Mouse (Mus musculus): Measurements from ENCODE around the gene Gm5065. TPM values are rescaled to one million over a fixed set of nuclear protein-coding genes. Genes with fewer than 3 reads are reported as not detected.

Gene Gm5065
- not detected in 2 replicates for polyA plus RNA-seq (2015; fragmentation: Nextera tagmentation; extraction: Ambion mirVana)

GRCm38 (mm10) chr7:5350237-5350636, at the start of gene Gm5065:
Gm5065 (plus strand) TSS chr7:5350537.
- H3K4me2 ChIP-seq (ENCODE audit: low read depth, low read length) = no peak within 1 kb of the TSS
- no peak within 1 kb of the TSS for H3K27ac ChIP-seq (ENCODE audit: low read depth)
- WGBS (ENCODE audit: insufficient replicate concordance) = 61% methylated on average over 1 of the region's 1 CpGs
- ATAC-seq (no peak), DNase-seq (no peak)
- H3K9me3 ChIP-seq (ENCODE audit: low read length) = no peaks in the 10 kb centered on the region
- H3K9ac ChIP-seq (replicated peaks) = no peak within 1 kb of the TSS
- H3K4me3 ChIP-seq (ENCODE audit: low read depth, low read length) = no peak within 1 kb of the TSS
- TF ChIP-seq EP300 (IDR thresholded peaks at IDR 0.05; ENCODE audit: low read depth) (no peak), CTCF (IDR thresholded peaks at IDR 0.05; ENCODE audit: low read depth) (no peak)
- no peaks in the 10 kb centered on the region for H3K36me3 ChIP-seq (replicated peaks; ENCODE audit: insufficient read depth, low read length)
- H3K27me3 ChIP-seq (ENCODE audit: insufficient read depth, low read length) = no peaks in the 10 kb centered on the region
- no peaks in the 10 kb centered on the region for H3K4me1 ChIP-seq (ENCODE audit: insufficient read depth)

- no peaks in the 10 kb centered on the region for H3K36me3 ChIP-seq (replicated peaks; ENCODE audit: insufficient read depth, low read length)
- 74% methylated on average over 1 of the region's 1 CpGs for WGBS (ENCODE audit: insufficient replicate concordance)
- H3K27me3 ChIP-seq (ENCODE audit: insufficient read depth, low read length) = no peaks in the 10 kb centered on the region
- no peak overlapping the region for H3K4me3 ChIP-seq (ENCODE audit: low read depth, low read length)
- no peak overlapping the region for H3K27ac ChIP-seq (ENCODE audit: low read depth)
- H3K9me3 ChIP-seq (ENCODE audit: low read length) = no peaks in the 10 kb centered on the region
- H3K4me2 ChIP-seq (ENCODE audit: low read depth, low read length) = no peak overlapping the region
- H3K9ac ChIP-seq (replicated peaks) = no peak overlapping the region
- TF ChIP-seq EP300 (IDR thresholded peaks at IDR 0.05; ENCODE audit: low read depth) (no peak), CTCF (IDR thresholded peaks at IDR 0.05; ENCODE audit: low read depth) (no peak)
- DNase-seq (no peak), ATAC-seq (no peak)
- no peaks in the 10 kb centered on the region for H3K4me1 ChIP-seq (ENCODE audit: insufficient read depth)
Measured at GRCm38 (mm10) chr7:5327511-5327910, 22.8 kb upstream of the Gm5065 start.

- TF ChIP-seq CTCF (IDR thresholded peaks at IDR 0.05; ENCODE audit: low read depth) = no peak
- no peak for TF ChIP-seq EP300 (IDR thresholded peaks at IDR 0.05; ENCODE audit: low read depth)
- ATAC-seq = no peak
- Histone ChIP-seq H3K27me3 (ENCODE audit: insufficient read depth, low read length) (no peaks in the 10 kb centered on the region), H3K4me3 (ENCODE audit: low read depth, low read length) (no peak within 1 kb of the TSS), H3K27ac (ENCODE audit: low read depth) (no peak within 1 kb of the TSS), H3K36me3 (replicated peaks; ENCODE audit: insufficient read depth, low read length) (no peaks in the 10 kb centered on the region), H3K4me1 (ENCODE audit: insufficient read depth) (no peaks in the 10 kb centered on the region), H3K4me2 (ENCODE audit: low read depth, low read length) (no peak within 1 kb of the TSS), H3K9ac (replicated peaks) (no peak within 1 kb of the TSS), H3K9me3 (ENCODE audit: low read length) (no peaks in the 10 kb centered on the region; the same call in 1 of the 2 replicates)
- 67% methylated on average over 4 of the region's 4 CpGs for WGBS (ENCODE audit: insufficient replicate concordance)
- no peak for DNase-seq
Measured at GRCm38 (mm10) chr7:5350935-5351334, 598 bp downstream of the Gm5065 start, which contains the start of gene Nlrp2. Nlrp2 (minus strand) TSS chr7:5351035.

- no peaks in the 10 kb centered on the region for H3K4me1 ChIP-seq (ENCODE audit: insufficient read depth)
- H3K4me3 ChIP-seq (ENCODE audit: low read depth, low read length) = no peak overlapping the region
- no peak for TF ChIP-seq EP300 (IDR thresholded peaks at IDR 0.05; ENCODE audit: low read depth)
- TF ChIP-seq CTCF (IDR thresholded peaks at IDR 0.05; ENCODE audit: low read depth) = no peak
- DNase-seq (no peak), ATAC-seq (no peak)
- no peaks in the 10 kb centered on the region for H3K27me3 ChIP-seq (ENCODE audit: insufficient read depth, low read length)
- no peak overlapping the region for H3K27ac ChIP-seq (ENCODE audit: low read depth)
- peaks cover 4% of the 10 kb centered on the region; the same call in 1 of the 2 replicates for H3K9me3 ChIP-seq (ENCODE audit: low read length)
- WGBS (ENCODE audit: insufficient replicate concordance) = 88% methylated on average over 5 of the region's 5 CpGs
- H3K36me3 ChIP-seq (replicated peaks; ENCODE audit: insufficient read depth, low read length) = no peaks in the 10 kb centered on the region
- H3K4me2 ChIP-seq (ENCODE audit: low read depth, low read length) = no peak overlapping the region
- H3K9ac ChIP-seq (replicated peaks) = no peak overlapping the region
Measured at GRCm38 (mm10) chr7:5363599-5363998, 13.3 kb downstream of the Gm5065 start.

GRCm38 (mm10) chr7:5366724-5367123, 16.4 kb downstream of the Gm5065 start:
- no peaks in the 10 kb centered on the region for H3K36me3 ChIP-seq (replicated peaks; ENCODE audit: insufficient read depth, low read length)
- H3K4me1 ChIP-seq (ENCODE audit: insufficient read depth) = no peaks in the 10 kb centered on the region
- no peaks in the 10 kb centered on the region; the same call in 1 of the 2 replicates for H3K9me3 ChIP-seq (ENCODE audit: low read length)
- no peak overlapping the region for H3K4me2 ChIP-seq (ENCODE audit: low read depth, low read length)
- no peak for ATAC-seq
- no peaks in the 10 kb centered on the region for H3K27me3 ChIP-seq (ENCODE audit: insufficient read depth, low read length)
- H3K27ac ChIP-seq (ENCODE audit: low read depth) = no peak overlapping the region
- 65% methylated on average over 2 of the region's 2 CpGs for WGBS (ENCODE audit: insufficient replicate concordance)
- H3K9ac ChIP-seq (replicated peaks) = no peak overlapping the region
- TF ChIP-seq CTCF (IDR thresholded peaks at IDR 0.05; ENCODE audit: low read depth) (no peak), EP300 (IDR thresholded peaks at IDR 0.05; ENCODE audit: low read depth) (no peak)
- H3K4me3 ChIP-seq (ENCODE audit: low read depth, low read length) = no peak overlapping the region
- no peak for DNase-seq

GRCm38 (mm10) chr7:5406201-5406600, 55.9 kb downstream of the Gm5065 start:
- H3K36me3 ChIP-seq (replicated peaks; ENCODE audit: insufficient read depth, low read length) = no peaks in the 10 kb centered on the region
- H3K4me3 ChIP-seq (ENCODE audit: low read depth, low read length) = no peak overlapping the region
- H3K4me1 ChIP-seq (ENCODE audit: insufficient read depth) = no peaks in the 10 kb centered on the region
- TF ChIP-seq EP300 (IDR thresholded peaks at IDR 0.05; ENCODE audit: low read depth) (no peak), CTCF (IDR thresholded peaks at IDR 0.05; ENCODE audit: low read depth) (no peak)
- H3K27me3 ChIP-seq (ENCODE audit: insufficient read depth, low read length) = no peaks in the 10 kb centered on the region
- no peak overlapping the region for H3K4me2 ChIP-seq (ENCODE audit: low read depth, low read length)
- no peak overlapping the region for H3K27ac ChIP-seq (ENCODE audit: low read depth)
- DNase-seq = no peak
- no peak for ATAC-seq
- no peak overlapping the region for H3K9ac ChIP-seq (replicated peaks)
- no peaks in the 10 kb centered on the region; the same call in 1 of the 2 replicates for H3K9me3 ChIP-seq (ENCODE audit: low read length)
- 22% methylated on average over 2 of the region's 2 CpGs for WGBS (ENCODE audit: insufficient replicate concordance)

Other genes starting within 250 kb of the Gm5065 start
- gene Rfpl4, start 233.6 kb upstream of the Gm5065 start, polyA plus RNA-seq (2015; fragmentation: Nextera tagmentation; extraction: Ambion mirVana) = not detected in 2 replicates
- 0.42 and 0.78 TPM in 2 replicates for gene Rasl2-9, start 224.6 kb upstream of the Gm5065 start, polyA plus RNA-seq (2015; fragmentation: Nextera tagmentation; extraction: Ambion mirVana)
- gene Vmn1r55, start 200.9 kb upstream of the Gm5065 start, polyA plus RNA-seq (2015; fragmentation: Nextera tagmentation; extraction: Ambion mirVana) = not detected in 2 replicates
- not detected in 2 replicates for gene Vmn1r56, start 153.8 kb upstream of the Gm5065 start, polyA plus RNA-seq (2015; fragmentation: Nextera tagmentation; extraction: Ambion mirVana)
- gene Vmn1r57, start 132.0 kb upstream of the Gm5065 start, polyA plus RNA-seq (2015; fragmentation: Nextera tagmentation; extraction: Ambion mirVana) = not detected in 2 replicates
- gene Nlrp2, start 498 bp downstream of the Gm5065 start, polyA plus RNA-seq (2015; fragmentation: Nextera tagmentation; extraction: Ambion mirVana) = not detected in 2 replicates
- not detected in 2 replicates for gene Vmn1r58, start 62.9 kb downstream of the Gm5065 start, polyA plus RNA-seq (2015; fragmentation: Nextera tagmentation; extraction: Ambion mirVana)
- not detected in 2 replicates for gene Vmn1r59, start 106.2 kb downstream of the Gm5065 start, polyA plus RNA-seq (2015; fragmentation: Nextera tagmentation; extraction: Ambion mirVana)
- gene Vmn2r28, start 143.4 kb downstream of the Gm5065 start, polyA plus RNA-seq (2015; fragmentation: Nextera tagmentation; extraction: Ambion mirVana) = not detected in 2 replicates
- not detected in 2 replicates for gene Vmn1r60, start 196.8 kb downstream of the Gm5065 start, polyA plus RNA-seq (2015; fragmentation: Nextera tagmentation; extraction: Ambion mirVana)

All from liver, postnatal 0 days (tissue).